Mouse (Mus musculus) yolk sac, embryonic 10.5 days (tissue): ENCODE results near the gene Chil1.

Experiments used
- DNase-seq: peaks from one replicate; pipeline ENCODE4 v3.0.0-alpha.2; 2017; ENCODE audit warnings: low spot score

Gene Chil1

GRCm38 (mm10) chr1:134204230-134204629, 22.3 kb downstream of the Chil1 start:
- DNase-seq: no peak

DNA sequence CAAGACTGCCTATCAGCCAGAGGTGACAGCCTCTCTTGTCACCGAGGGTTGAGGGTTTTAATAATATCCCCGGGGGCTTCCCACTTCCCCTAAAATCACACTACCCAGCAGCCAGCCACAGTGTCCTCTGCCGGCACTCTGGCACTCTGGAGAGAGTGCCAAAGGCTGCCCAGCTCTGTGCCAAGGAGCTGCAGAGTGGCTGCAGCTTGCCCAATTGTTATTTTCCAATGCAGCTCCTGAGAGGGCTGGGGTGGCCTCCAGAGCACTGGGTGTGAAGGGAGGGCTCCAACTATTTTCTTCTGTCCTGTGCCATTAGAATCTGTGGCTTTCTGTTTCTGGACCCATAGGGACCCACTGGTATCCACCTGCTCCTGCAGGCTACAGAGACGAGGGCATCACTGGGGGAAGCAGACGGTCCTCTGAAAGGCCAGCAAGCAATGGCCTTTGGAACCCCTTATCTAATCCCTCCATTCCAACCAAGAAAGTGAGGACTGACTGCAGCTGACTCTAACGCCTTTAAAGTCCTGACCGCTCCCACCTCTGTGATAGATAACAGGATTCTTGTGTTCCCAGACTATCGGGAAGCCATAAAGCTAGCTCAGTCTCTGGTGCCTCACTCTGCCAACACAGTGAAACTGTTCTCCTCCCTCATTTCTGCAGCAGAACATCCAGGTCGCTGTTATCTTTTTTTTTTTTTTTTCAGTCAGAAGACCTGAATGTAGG, 23.5 kb downstream of the Chil1 start:
- peak; percentile 65 for DNase-seq

DNA sequence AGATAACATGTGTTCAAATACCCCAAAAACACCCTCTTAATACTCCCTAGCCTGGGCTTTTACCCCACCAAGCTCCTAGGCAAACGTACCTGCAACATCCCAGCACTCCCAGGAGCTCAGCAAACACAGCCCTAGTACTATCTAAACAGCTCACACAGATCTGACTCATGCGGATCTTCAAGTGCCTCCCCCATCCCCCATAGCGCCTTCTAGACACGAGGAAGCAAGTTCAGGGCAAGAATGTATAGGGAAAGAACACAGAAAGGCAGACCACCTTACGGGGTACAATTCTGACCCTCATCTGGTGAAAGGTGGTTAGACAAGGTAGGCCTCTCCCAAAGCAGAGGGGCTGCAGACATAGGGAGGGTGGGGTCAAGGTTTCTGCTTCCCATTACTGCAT, 24.1 kb downstream of the Chil1 start:
- DNase-seq: peak; percentile 74

DNA sequence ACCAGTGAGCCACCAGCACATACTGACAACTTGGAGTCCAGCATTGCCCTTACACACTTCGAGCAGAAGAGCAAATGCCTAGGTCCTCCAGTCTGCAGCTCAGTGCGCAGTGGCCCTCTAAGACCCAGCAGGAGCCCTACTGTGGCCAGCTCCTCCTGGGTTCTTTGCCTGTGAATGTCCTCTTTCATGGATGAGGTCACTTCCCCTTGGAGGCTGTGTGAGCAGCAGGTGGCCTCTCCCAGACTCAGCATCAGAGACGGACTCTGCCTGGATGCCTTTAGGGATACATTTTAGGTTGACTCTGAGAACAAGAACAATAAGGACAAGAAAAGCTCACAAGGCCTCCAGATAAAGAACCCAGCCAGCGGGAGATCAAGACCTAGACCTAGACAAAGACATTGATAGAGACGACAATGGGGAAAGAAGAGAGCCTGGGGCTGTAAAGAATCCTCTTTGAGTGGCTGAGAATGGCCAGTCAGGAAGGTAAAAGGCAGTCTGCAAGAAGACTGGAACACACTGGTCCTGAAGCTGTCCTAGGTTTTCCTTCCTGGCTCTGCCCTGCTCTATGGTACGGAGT, 28.3 kb downstream of the Chil1 start:
- DNase-seq: no peak

- DNase-seq: no peak
Measured at GRCm38 (mm10) chr1:134211043-134211442, 29.1 kb downstream of the Chil1 start.

GRCm38 (mm10) chr1:134211631-134212030, 29.7 kb downstream of the Chil1 start:
- no peak for DNase-seq

GRCm38 (mm10) chr1:134212351-134212750, 30.4 kb downstream of the Chil1 start:
- DNase-seq: no peak

GRCm38 (mm10) chr1:134213405-134213804, 31.4 kb downstream of the Chil1 start:
- no peak for DNase-seq

DNA sequence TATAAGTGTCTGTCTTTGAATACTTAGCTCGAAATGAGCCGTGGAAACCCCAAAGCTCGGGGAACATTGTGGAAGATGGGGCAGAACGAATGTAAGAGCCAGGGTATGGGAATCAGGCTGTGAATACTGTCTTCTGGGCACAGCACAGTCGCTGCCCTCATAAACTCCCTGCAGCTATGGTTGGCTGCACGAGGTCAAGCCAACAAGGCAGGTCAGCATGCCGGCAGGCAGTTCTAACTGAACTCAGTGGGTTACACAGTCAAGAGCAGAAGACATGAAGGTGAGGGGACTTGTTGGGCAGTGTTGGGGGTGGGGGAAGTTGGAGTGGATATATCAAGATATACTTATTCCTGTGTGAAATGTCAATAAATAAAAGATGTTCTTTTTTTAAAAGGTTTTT, 33.1 kb downstream of the Chil1 start:
- DNase-seq: no peak

GRCm38 (mm10) chr1:134215751-134216628, 34.0 kb downstream of the Chil1 start:
- DNase-seq: no peak

GRCm38 (mm10) chr1:134216629-134216971, 34.6 kb downstream of the Chil1 start:
- DNase-seq: no peak

- no peak for DNase-seq
Measured at GRCm38 (mm10) chr1:134217028-134217481, 35.1 kb downstream of the Chil1 start.

GRCm38 (mm10) chr1:134217942-134218341, 36.0 kb downstream of the Chil1 start:
- DNase-seq: no peak

- DNase-seq: no peak
Measured at GRCm38 (mm10) chr1:134219608-134220007, 37.6 kb downstream of the Chil1 start.

- DNase-seq: no peak
Measured at GRCm38 (mm10) chr1:134221172-134221571, 39.2 kb downstream of the Chil1 start.

DNA sequence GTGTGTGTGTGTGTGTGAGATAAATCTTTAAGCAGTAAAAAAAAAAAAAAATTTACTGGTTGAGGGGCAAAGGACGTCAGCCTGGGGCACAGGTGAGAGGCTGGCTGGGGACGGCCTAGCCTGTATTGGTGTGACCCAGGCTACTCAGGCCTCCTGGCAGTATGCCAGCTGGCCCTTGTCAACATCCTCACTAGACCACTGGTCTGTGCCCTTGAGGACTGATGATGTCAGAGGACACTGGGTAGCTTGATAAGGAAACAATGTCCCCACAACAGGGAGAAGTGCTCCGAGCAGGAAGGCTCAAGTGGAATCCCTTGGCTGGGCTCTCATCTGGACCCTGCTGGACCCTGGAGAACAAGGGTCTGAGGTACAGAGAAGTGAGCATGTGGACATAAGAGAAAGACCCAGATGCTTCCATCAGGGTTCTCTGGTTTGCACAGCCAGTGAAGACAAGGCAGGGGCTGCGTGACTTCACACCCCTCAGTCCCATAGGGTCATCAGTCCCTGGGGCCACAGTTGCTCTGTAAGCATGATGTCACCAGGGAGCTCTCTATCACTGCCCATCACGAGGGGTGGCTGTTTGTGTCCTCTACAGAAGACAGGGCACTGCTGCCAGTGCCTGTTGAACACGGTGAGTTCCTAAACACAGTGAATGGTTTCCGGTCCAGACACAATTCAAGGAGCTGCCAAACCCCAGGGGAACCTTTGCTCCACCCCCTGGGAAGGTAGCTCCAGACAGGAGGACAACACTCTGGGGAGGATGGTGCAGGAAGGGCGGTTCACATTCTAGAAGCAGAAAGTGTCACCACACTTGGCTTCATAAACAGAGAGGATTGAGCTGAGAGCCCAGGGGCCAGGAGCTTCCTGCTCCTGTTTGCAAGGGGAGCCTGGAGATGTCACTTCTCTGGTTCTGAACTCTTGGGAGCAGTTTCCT, 40.4 kb downstream of the Chil1 start:
- no peak for DNase-seq

DNA sequence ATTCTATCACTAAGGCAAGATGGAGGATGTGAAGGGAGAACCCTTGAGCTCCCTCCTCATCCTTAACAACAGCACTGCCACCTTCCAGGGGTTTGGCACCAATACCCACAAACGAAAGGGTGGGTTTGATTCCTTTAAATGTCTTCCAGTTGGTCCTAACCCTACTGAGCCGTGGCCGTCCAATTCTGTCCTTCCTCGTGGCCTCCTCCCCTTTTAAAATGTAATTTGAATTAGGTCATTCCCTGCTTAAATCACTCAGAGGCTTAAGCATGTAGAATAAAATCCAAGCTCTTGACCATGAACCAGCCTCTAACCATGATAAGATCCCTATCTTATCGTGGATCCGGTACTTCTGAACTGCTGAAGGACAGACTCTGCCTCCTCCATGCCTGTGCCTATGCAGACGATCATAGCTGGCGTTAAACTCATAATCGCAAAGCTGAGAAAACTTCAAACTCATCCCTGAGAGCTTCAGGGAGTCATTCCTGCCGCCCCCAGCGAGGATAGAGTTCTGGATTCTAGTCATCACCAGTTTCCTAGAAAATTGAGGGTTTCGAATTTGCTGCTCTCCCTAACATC, 42.8 kb downstream of the Chil1 start:
- DNase-seq: no peak

GRCm38 (mm10) chr1:134225375-134225774, 43.4 kb downstream of the Chil1 start:
- DNase-seq: no peak

DNA sequence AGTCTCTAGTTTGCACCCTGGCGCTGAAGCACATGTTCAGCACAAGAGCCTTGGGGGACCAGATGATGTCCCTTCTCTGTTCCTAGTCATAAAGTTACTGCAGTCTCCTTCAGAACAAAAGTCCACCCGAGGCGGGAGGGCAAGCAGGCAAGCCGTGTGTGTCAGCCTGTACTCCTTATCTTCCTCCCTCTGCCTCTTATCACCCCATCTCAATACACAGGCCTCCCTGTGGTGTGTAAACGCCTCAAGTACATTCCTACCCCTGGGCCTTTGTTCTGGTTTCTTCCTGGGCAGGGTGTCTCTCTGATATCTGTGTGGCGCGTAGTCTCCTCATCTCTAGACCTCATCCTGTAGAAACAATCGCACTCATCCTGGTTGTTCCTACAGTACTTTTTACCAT, 44.8 kb downstream of the Chil1 start:
- no peak for DNase-seq

- DNase-seq: no peak
Measured at GRCm38 (mm10) chr1:134229806-134230575, 48.0 kb downstream of the Chil1 start.
